Mouse (Mus musculus) limb, embryonic 13.5 days (tissue): ENCODE data around the gene Nme6. TPM values are rescaled to one million over a fixed set of nuclear protein-coding genes. Genes with fewer than 3 reads are reported as not detected.
A peak's percentile ranks its signal among the peaks of the same experiment; 100 is the strongest.
"Not testable (repeated sequence)": the region's sequence is repeated elsewhere in the genome, so short reads cannot be mapped to it uniquely, and the experiment has no call there.

Experiments used
- ATAC-seq: fragments of 200-750 bp; cut with Nextera tagmentation; 2 replicates; pipeline ENCODE4 v1.8.0; 2017; ENCODE audit warnings: low read depth, moderate number of reproducible peaks, moderate TSS enrichment; ENCODE audit not compliant: low FRiP score
- H3K27ac ChIP-seq: fragments of 300-500 bp; sonication (generic); 2 replicates; pipeline ENCODE4 v1.5.1; 2015; ENCODE audit warnings: inconsistent platforms, mild to moderate bottlenecking, moderate library complexity
- H3K27me3 ChIP-seq: fragments of 300-500 bp; sonication (generic); 2 replicates; pipeline ENCODE4 v1.6.1; 2015; ENCODE audit warnings: mild to moderate bottlenecking, inconsistent platforms
- H3K36me3 ChIP-seq: fragments of 300-500 bp; sonication (generic); 2 replicates; pipeline ENCODE4 v1.6.1; 2015; ENCODE audit warnings: inconsistent platforms, mild to moderate bottlenecking, moderate library complexity
- H3K4me1 ChIP-seq: fragments of 300-500 bp; sonication (generic); 2 replicates; pipeline ENCODE4 v1.6.1; 2015; ENCODE audit warnings: inconsistent platforms
- H3K4me2 ChIP-seq: fragments of 300-500 bp; sonication (generic); replicated peaks from 2 replicates; pipeline ENCODE4 v1.6.1; 2015; ENCODE audit warnings: inconsistent platforms, mild to moderate bottlenecking, moderate library complexity
- H3K4me3 ChIP-seq: fragments of 300-500 bp; sonication (generic); 2 replicates; pipeline ENCODE4 v1.5.1; 2015; ENCODE audit warnings: moderate library complexity, mild to moderate bottlenecking, inconsistent platforms
- H3K9ac ChIP-seq: fragments of 300-500 bp; sonication (generic); 2 replicates; pipeline ENCODE4 v1.6.1; 2015; ENCODE audit warnings: mild to moderate bottlenecking, inconsistent platforms
- H3K9me3 ChIP-seq: fragments of 300-500 bp; sonication (generic); 2 replicates; pipeline ENCODE4 v1.6.1; 2016; ENCODE audit warnings: inconsistent platforms
- WGBS: fragments of 180-500 bp; shearing (Covaris S2); methylation state at CpG from one replicate; pipeline ENCODE4 v1.1.7; 2015; 5-methylcytosine and 5-hydroxymethylcytosine counted together
- polyA plus RNA-seq: library from polyadenylated mRNA; unstranded; fragments of >200 nt; fragmentation: Nextera tagmentation; extraction: Ambion mirVana; gene quantifications from 2 replicates; pipeline ENCODE4 v1.2.1, GENCODE M21; 2015

Nme6 gene
- polyA plus RNA-seq: 72.3 and 73.8 TPM in 2 replicates

- H3K27me3 ChIP-seq: no peaks in the 10 kb centered on the region
- peak; percentile 98 for ATAC-seq
- H3K27ac ChIP-seq: peak within 1 kb of the TSS; percentile 77
- H3K4me2 ChIP-seq: peak within 1 kb of the TSS; percentile 83
- peak within 1 kb of the TSS; percentile 69 for H3K9ac ChIP-seq
- H3K9me3 ChIP-seq: no peaks in the 10 kb centered on the region
- peaks cover 30% of the 10 kb centered on the region for H3K36me3 ChIP-seq
- peak within 1 kb of the TSS; percentile 64 for H3K4me3 ChIP-seq
- under 1% methylated on average over 32 of the region's 32 CpGs for WGBS
- peaks cover 5% of the 10 kb centered on the region for H3K4me1 ChIP-seq
Observed at GRCm38 (mm10) chr9:109832391-109833087, at the start of gene Nme6. Gene Nme6 (plus strand): TSS chr9:109832749.

DNA sequence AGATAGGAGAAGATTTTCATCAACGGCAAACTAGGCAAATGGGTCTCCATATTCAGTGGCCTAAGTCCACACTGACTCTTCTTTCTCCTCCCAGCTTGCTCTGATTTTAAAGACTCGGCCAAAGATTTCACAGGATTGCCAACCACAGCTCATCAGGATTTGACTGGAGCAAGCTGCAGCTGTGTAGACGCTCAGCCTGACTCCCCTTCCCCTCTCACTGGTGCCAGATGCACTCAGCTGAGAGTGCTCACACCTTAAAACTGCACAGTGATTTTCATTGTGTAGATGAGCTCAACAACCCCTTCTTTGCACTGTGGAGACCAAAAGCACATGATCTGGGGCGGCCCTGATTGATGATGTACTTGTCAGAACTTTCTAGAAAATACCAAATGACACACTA, 42.0 kb upstream of the Nme6 start, which contains the start of gene Fbxw27:
Fbxw27 (minus strand) TSS at position 101 of the 400 bp plus-strand sequence.
- not testable (repeated sequence) for H3K9me3 ChIP-seq, H3K4me2 ChIP-seq, ATAC-seq, H3K27ac ChIP-seq, H3K4me1 ChIP-seq, H3K9ac ChIP-seq, H3K36me3 ChIP-seq, H3K27me3 ChIP-seq, H3K4me3 ChIP-seq
- 75% methylated on average over 4 of the region's 4 CpGs for WGBS

DNA sequence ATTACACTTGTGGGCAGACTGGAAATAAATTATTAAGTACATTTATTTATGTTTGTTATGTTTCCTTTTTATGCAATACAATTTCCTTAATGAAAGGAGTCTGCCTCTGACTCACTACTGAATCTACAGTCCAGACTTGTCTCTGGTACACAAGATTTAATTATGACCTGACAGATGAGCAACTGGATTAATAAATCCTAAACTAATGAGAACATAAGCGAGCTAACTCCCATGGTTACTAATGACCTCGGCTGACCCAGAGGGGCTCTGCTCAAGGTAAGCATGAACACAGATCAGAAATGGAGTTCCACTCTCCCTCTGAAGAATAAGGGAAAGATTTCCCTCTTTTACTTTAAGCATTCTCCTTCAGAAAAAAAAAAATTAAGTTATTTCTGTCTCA, 37.3 kb upstream of the Nme6 start:
- no peak for ATAC-seq
- Histone ChIP-seq H3K4me1 (no peaks in the 10 kb centered on the region), H3K36me3 (no peaks in the 10 kb centered on the region), H3K9ac (no peak overlapping the region), H3K27me3 (no peaks in the 10 kb centered on the region), H3K4me2 (no peak overlapping the region), H3K9me3 (no peaks in the 10 kb centered on the region), H3K27ac (no peak overlapping the region), H3K4me3 (no peak overlapping the region)
- 55% methylated on average over 2 of the region's 2 CpGs for WGBS

DNA sequence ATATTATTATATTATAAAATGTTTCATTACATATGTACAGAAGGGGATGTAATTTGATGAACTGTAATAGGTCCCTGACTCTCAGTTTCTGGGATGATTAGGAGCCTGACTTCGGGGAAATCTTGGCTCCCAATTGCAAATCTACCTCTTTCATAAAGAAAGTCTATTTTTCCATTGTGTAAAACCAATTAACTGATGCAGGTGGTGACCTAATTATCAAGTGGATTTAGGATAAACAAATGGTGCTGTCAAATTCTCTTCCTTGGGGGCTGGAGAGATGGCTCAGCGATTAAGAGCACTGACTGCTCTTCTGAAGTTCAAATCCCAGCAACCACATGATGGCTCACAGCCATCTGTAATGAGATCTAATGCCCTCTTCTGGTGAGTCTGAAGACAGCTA, 36.7 kb upstream of the Nme6 start:
- H3K4me1 ChIP-seq: no peaks in the 10 kb centered on the region
- H3K27me3 ChIP-seq: no peaks in the 10 kb centered on the region
- no peak overlapping the region for H3K4me3 ChIP-seq
- H3K9ac ChIP-seq: no peak overlapping the region
- WGBS: 75% methylated on average over 2 of the region's 2 CpGs
- H3K36me3 ChIP-seq: no peaks in the 10 kb centered on the region
- H3K27ac ChIP-seq: no peak overlapping the region
- H3K4me2 ChIP-seq: no peak overlapping the region
- no peaks in the 10 kb centered on the region for H3K9me3 ChIP-seq
- no peak for ATAC-seq

DNA sequence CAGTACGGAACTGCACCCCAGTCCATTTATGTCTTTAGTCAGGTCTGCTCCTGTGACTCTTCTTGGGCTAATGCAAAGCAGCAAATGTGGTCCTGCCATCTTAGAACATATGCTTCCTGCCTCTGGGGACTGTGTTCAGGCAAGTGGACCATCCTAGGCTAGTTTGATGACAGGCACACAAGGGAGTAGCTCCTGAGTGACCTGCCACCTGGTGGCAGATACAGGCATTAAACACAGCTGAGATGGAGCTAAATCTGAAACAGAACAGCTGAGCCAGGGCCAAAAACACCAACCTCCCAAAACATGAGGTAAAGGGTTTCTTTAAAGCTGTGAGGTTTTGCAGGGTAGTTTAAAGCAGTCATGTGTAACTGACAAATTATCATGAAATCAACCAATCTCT, 34.5 kb upstream of the Nme6 start:
- H3K27me3 ChIP-seq: no peaks in the 10 kb centered on the region
- H3K4me1 ChIP-seq: no peaks in the 10 kb centered on the region
- no peak for ATAC-seq
- no peaks in the 10 kb centered on the region for H3K36me3 ChIP-seq
- no peak overlapping the region for H3K4me3 ChIP-seq
- no peak overlapping the region for H3K4me2 ChIP-seq
- H3K27ac ChIP-seq: no peak overlapping the region
- 82% methylated on average over 1 of the region's 1 CpGs for WGBS
- no peak overlapping the region for H3K9ac ChIP-seq
- no peaks in the 10 kb centered on the region for H3K9me3 ChIP-seq

- not testable (repeated sequence) for H3K4me3 ChIP-seq, H3K36me3 ChIP-seq, H3K27ac ChIP-seq, H3K4me1 ChIP-seq, ATAC-seq, H3K4me2 ChIP-seq, H3K9ac ChIP-seq, H3K9me3 ChIP-seq, H3K27me3 ChIP-seq
- WGBS: 60% methylated on average over 2 of the region's 2 CpGs
Observed at GRCm38 (mm10) chr9:109805596-109805995, 27.0 kb upstream of the Nme6 start.

- Histone ChIP-seq H3K4me3 (no peak overlapping the region), H3K27ac (no peak overlapping the region), H3K4me1 (no peaks in the 10 kb centered on the region), H3K36me3 (no peaks in the 10 kb centered on the region), H3K4me2 (no peak overlapping the region), H3K27me3 (no peaks in the 10 kb centered on the region), H3K9ac (no peak overlapping the region), H3K9me3 (no peaks in the 10 kb centered on the region)
- ATAC-seq: no peak
- 54% methylated on average over 1 of the region's 1 CpGs for WGBS
Observed at GRCm38 (mm10) chr9:109806260-109806659, 26.3 kb upstream of the Nme6 start.

DNA sequence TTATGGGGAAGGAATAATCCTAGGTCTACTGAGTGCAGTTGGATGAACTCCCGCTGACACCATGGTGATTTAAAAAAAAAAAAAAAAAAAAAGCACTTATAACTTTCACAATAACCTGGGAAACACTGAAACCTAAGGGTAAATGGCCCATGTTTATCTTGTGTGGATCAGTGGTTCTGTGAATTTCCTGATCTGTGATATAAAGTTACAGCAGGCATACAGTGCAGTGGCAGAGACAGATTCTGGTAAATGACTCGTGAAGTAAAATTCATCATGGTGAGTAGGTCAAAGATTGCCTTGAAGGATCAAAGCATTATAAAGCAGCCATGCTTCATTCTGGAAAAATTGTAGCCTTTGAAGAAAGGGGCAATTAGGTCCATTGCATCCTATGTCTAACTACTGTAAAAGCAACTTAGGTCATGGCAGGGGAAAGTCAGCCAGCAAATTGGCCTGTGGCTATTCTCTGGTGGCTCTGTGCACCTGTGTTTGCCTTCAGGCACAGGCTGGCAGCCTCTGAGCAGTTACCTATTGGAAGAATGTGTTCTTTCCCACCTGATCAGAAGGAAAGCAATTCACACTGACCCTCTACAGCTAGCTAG, 25.8 kb upstream of the Nme6 start:
- no peak for ATAC-seq
- Histone ChIP-seq H3K9me3 (no peaks in the 10 kb centered on the region), H3K4me3 (no peak overlapping the region), H3K36me3 (no peaks in the 10 kb centered on the region), H3K27me3 (no peaks in the 10 kb centered on the region), H3K9ac (no peak overlapping the region), H3K4me1 (no peaks in the 10 kb centered on the region), H3K27ac (no peak overlapping the region), H3K4me2 (no peak overlapping the region)
- 82% methylated on average over 2 of the region's 2 CpGs for WGBS

- Histone ChIP-seq H3K36me3 (no peaks in the 10 kb centered on the region), H3K4me3 (no peak overlapping the region), H3K9me3 (no peaks in the 10 kb centered on the region), H3K27me3 (no peaks in the 10 kb centered on the region), H3K9ac (no peak overlapping the region), H3K4me1 (no peaks in the 10 kb centered on the region), H3K4me2 (no peak overlapping the region), H3K27ac (no peak overlapping the region)
- ATAC-seq: no peak
- 49% methylated on average over 3 of the region's 3 CpGs for WGBS
Observed at GRCm38 (mm10) chr9:109807898-109808297, 24.7 kb upstream of the Nme6 start.

DNA sequence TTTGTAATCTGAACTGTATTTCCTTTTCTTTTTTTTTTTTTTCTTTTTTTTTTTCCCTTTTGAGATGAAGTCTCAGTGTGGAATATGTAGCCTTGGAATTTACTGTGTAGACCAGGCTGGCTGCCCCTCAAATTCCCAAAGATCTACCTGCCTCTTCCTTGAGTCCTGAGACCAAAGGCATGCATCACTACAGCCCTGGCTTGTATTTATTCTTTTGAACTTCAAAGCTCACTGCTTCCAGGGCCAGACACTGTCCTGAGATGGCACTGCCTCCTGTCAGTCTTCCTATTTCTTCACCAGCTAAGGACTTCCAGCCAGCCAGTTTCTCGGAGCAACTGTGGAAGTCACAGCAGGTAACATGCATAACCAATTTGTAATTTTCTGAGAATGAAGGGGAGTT, 20.6 kb upstream of the Nme6 start, which contains the start of gene Spink8:
Spink8 (plus strand) TSS at position 301 of the 400 bp plus-strand sequence.
- no peak within 1 kb of the TSS for H3K27ac ChIP-seq
- no peak for ATAC-seq
- no peaks in the 10 kb centered on the region for H3K9me3 ChIP-seq
- no peak within 1 kb of the TSS for H3K4me2 ChIP-seq
- H3K27me3 ChIP-seq: no peaks in the 10 kb centered on the region
- no peaks in the 10 kb centered on the region for H3K4me1 ChIP-seq
- no peaks in the 10 kb centered on the region for H3K36me3 ChIP-seq
- H3K9ac ChIP-seq: no peak within 1 kb of the TSS
- 61% methylated on average over 1 of the region's 1 CpGs for WGBS
- no peak within 1 kb of the TSS for H3K4me3 ChIP-seq

DNA sequence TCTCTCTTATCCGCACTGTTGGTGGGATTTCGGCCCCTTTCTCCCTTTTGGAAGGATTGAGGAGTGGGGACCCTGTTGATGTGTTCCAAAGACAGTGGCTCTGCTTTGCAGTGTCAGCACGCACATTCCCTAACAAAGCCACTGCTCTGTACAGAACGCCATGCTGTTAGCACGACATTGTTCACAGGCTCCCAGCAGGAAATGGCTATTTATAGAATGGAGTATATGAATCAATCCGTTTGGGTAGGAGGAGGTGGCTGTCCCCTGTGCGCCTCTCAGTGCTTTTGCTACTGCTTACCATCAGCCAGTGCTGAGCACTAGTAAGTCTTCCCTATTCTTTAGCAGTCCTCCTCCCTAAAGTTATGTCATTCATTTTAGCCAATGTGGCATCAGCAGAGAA, 19.1 kb upstream of the Nme6 start:
- Histone ChIP-seq H3K4me3 (no peak overlapping the region), H3K4me1 (no peaks in the 10 kb centered on the region), H3K36me3 (no peaks in the 10 kb centered on the region), H3K27me3 (no peaks in the 10 kb centered on the region), H3K9ac (no peak overlapping the region), H3K4me2 (no peak overlapping the region), H3K27ac (no peak overlapping the region), H3K9me3 (no peaks in the 10 kb centered on the region)
- WGBS: 65% methylated on average over 7 of the region's 7 CpGs
- no peak for ATAC-seq

GRCm38 (mm10) chr9:109816341-109816740, 16.2 kb upstream of the Nme6 start:
- Histone ChIP-seq H3K4me1 (no peaks in the 10 kb centered on the region), H3K27ac (no peak overlapping the region), H3K4me3 (no peak overlapping the region), H3K9ac (no peak overlapping the region), H3K9me3 (no peaks in the 10 kb centered on the region), H3K27me3 (no peaks in the 10 kb centered on the region), H3K4me2 (no peak overlapping the region), H3K36me3 (no peaks in the 10 kb centered on the region)
- WGBS: 52% methylated on average over 6 of the region's 6 CpGs
- no peak for ATAC-seq

GRCm38 (mm10) chr9:109825739-109826138, 6.8 kb upstream of the Nme6 start:
- Histone ChIP-seq H3K4me2 (no peak overlapping the region), H3K36me3 (peaks cover 12% of the 10 kb centered on the region), H3K9ac (no peak overlapping the region), H3K27me3 (no peaks in the 10 kb centered on the region), H3K4me3 (no peak overlapping the region), H3K4me1 (no peaks in the 10 kb centered on the region), H3K27ac (no peak overlapping the region), H3K9me3 (no peaks in the 10 kb centered on the region)
- 66% methylated on average over 4 of the region's 4 CpGs for WGBS
- ATAC-seq: no peak
